Mouse (Mus musculus) 416B (cell line): ENCODE measurements around the gene Large2.

ENCODE experiments used
- DNase-seq: peaks from one replicate; pipeline ENCODE4 v3.0.0; 2011; ENCODE audit warnings: low read depth

Gene Large2

GRCm38 (mm10) chr2:92371971-92372690, 2.5 kb downstream of the Large2 start:
- no peak for DNase-seq

GRCm38 (mm10) chr2:92370821-92371805, 3.6 kb downstream of the Large2 start:
- no peak for DNase-seq

- no peak for DNase-seq
These were observed 4.3 kb downstream of the Large2 start for GRCm38 (mm10) chr2:92370375-92370774.

- DNase-seq, result no peak
These were observed 7.2 kb downstream of the Large2 start for GRCm38 (mm10) chr2:92367383-92368029.

GRCm38 (mm10) chr2:92365568-92365967, 9.1 kb downstream of the Large2 start:
- DNase-seq, result no peak

- no peak for DNase-seq
These were observed 10.6 kb downstream of the Large2 start for GRCm38 (mm10) chr2:92364086-92364485.

GRCm38 (mm10) chr2:92362571-92363228, 12.0 kb downstream of the Large2 start:
- no peak for DNase-seq

- no peak for DNase-seq
These were observed 12.9 kb downstream of the Large2 start for GRCm38 (mm10) chr2:92361795-92362194.

- DNase-seq, result no peak
These were observed 13.8 kb downstream of the Large2 start for GRCm38 (mm10) chr2:92360893-92361292.

GRCm38 (mm10) chr2:92360186-92360823, 14.4 kb downstream of the Large2 start:
- DNase-seq, result no peak

GRCm38 (mm10) chr2:92359301-92359700, 15.4 kb downstream of the Large2 start:
- DNase-seq, result no peak

GRCm38 (mm10) chr2:92354224-92354623, 20.4 kb downstream of the Large2 start:
- no peak for DNase-seq

- DNase-seq, result no peak
These were observed 21.3 kb downstream of the Large2 start for GRCm38 (mm10) chr2:92353402-92353801.

GRCm38 (mm10) chr2:92350686-92351085, 24.0 kb downstream of the Large2 start:
- DNase-seq, result no peak

GRCm38 (mm10) chr2:92349589-92350425, 24.9 kb downstream of the Large2 start:
- no peak for DNase-seq

GRCm38 (mm10) chr2:92347191-92347590, 27.5 kb downstream of the Large2 start:
- DNase-seq, result no peak

- no peak for DNase-seq
These were observed 32.3 kb downstream of the Large2 start for GRCm38 (mm10) chr2:92342418-92342817.

GRCm38 (mm10) chr2:92331871-92332270, 42.8 kb downstream of the Large2 start:
- DNase-seq, result no peak

GRCm38 (mm10) chr2:92331410-92331809, 43.3 kb downstream of the Large2 start:
- DNase-seq, result peak; percentile 60

GRCm38 (mm10) chr2:92330840-92331239, 43.8 kb downstream of the Large2 start:
- peak; percentile 74 for DNase-seq
